Mouse (Mus musculus) left cerebral cortex, postnatal 4 days (tissue): Measurements from ENCODE around the gene Ttc7. TPM values are rescaled to one million over a fixed set of nuclear protein-coding genes. Genes with fewer than 3 reads are reported as not detected.
A peak's percentile ranks its signal among the peaks of the same experiment; 100 is the strongest.

Source experiments
- DNase-seq: peaks from one replicate; pipeline ENCODE4 v3.0.0-alpha.2; 2022
- intact Hi-C: fragments of 180-260 bp; cut with DNase I; formaldehyde crosslinking; loops from one replicate; pipeline ENCODE4 v1.15.1; 2025
- total RNA-seq, 2 experiments: library from RNA; stranded (reverse); gene quantifications; 2 replicates each; pipeline ENCODE4 v1.2.3; 2021

The Ttc7 gene
- total RNA-seq, 2 experiments from 2014 or later = 7.7 to 8.7 TPM

DNA sequence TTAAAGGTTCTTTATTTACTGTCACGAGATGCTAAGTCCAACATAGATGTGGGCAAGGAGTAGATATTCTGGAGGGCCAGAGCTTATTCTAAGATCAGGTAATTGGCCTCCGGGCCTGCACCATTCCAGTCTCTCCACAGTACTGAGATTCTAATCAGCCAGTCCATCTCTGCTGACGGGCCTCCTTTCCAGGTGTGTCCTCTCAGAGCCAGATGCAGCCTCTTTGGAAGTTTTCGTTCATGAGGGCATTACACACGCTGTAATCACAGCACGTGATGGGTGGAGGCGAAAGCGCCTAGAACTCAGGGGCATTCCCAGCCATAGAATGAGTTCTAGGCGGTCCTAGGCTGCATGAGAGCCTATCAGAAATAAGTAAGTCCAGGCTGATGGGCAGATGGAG lies 74.8 kb downstream of the Ttc7 start:
- intact Hi-C loops = no loop called here
- DNase-seq = no peak

DNA sequence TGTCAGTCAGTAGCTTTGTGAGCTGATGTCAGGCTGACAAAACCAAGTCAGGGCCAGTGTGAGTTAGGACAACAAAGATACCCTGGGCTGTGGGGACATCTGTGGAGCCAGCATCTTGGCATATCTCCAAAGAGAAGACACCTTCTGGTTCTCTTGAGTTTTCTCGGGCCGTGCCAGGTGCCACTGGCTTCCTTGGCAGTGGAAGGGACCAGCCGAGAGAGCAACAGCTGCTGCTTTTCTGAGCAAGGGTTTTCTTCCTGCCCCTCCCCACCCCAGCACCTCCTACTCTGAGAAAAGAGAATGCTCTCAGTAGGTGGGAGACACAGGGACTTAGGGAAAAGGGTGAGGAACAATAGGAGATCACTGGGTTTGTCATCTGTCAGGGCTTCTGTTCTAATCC lies 78.4 kb downstream of the Ttc7 start:
- DNase-seq = peak; percentile 83
- intact Hi-C loops = no loop called here

DNA sequence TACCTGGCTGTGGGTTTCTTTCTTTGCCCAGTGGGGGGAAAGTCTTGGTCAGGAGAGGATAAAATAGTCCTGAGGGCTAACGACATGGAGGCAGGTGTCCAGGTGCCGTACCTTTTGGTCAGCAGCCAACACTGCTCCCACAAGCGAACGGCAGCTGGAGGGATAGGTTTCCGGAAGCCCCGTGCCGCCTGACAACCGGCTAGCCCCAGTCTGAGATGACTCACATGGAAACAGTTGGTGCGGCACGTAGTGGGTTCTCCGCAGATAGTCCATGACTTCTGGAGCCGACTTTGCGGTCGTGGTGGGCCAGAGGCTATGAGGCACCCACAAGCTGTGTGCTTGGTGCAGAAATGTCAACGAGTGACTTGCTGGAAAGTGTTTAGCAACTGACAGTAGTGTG lies 81.4 kb downstream of the Ttc7 start:
- no peak for DNase-seq
- intact Hi-C loops = no loop called here

DNA sequence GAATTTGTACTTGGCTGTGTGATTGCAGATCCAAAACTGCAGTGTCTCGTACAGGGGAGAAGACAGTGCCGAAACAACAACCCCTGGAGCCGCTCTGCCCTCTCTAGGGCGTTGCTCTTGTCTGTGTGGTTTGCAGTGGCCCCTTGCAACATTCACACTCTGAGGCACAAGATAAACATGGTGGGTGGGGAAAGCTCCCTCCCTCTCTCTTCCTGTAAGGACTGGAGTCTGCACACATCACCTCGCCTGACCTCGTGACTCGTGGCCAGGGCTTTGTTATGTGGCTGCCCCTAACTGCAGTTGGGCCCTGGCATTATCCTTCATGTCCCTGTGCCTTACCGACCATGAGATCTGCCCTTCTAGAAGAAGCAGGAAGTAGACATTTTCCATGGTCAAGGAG lies 82.6 kb downstream of the Ttc7 start:
- intact Hi-C loops = no loop called here
- no peak for DNase-seq

DNA sequence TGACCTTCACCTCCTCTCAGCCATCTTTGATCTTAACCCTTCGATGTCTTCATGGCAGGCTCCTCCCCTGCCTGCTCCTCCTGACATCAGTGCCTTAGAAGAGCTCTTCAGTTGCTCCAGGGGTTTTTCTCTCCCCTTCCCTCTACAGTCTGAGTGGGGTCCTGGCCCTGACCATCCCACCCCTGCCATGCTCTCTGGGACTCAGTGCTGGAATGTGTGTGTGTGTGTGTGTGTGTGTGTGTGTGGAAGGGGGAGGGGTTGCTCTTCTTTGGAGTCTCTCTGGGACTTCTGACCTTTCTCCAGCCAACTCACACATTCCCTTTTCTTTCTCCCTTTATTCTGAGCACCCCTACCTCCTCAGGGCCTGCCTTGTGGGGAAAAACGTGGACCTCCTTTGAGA lies 83.8 kb downstream of the Ttc7 start:
- DNase-seq = no peak
- intact Hi-C loops = no loop called here

DNA sequence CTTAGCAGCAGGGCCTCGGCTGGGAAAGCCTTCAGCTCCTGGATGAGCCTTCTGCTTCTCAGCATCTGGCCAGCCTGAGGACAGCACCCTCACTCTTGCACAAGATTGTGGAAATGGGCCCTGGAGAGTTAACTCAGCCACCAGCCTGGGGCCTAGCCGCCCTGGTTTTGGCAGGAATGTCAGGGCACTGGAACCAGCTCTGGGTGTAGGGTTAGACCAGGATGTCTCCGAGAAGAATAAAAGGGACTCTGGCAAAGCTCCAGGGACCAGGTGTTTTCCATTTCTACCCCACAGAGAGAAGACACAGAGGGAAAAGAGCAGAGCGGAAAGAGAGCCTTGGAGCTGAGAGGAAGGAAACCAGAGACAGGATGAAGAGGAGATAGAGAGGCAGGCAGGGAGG lies 84.5 kb downstream of the Ttc7 start:
- intact Hi-C loops = no loop called here
- DNase-seq = no peak

DNA sequence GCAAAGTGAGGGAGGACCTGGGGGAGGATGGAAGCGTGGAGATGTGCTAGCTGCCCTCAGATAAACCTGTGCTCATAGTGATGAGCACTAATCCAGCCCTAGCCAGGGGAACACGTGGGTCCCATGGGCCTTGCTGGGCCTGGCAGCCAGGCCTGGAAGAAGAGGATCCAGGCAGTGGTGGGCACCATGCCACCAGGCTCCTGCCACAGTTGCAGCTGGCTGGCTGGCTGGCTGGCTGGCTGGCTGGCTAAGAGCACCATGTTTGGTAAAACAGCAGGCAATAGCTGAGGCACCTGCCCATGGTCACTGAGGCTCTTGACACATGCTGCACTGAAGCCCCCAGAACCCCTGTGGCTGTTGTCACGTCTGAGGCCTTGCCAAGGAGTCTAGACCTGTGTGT lies 85.0 kb downstream of the Ttc7 start:
- intact Hi-C loops = no loop called here
- peak; percentile 95 for DNase-seq

DNA sequence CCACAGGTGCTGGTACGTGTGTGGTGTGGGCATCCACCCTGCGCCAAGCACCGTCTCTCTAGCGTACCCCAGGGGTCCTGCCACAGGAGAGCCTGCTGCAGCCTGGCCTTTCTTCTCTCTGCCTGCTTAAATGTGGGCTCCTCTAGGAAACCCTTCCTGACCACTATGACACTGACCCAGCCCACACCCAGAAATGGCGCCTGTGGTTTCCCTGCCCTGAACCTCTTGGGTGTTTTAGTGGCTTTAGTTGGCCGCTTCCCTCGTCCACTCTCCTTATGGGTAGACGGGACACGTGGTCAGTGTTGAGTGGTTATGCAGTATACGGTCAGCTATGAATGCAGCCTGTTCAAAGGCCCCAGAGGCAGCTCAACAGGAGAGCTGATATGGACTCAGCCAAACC lies 85.8 kb downstream of the Ttc7 start:
- intact Hi-C loops = no loop called here
- DNase-seq = no peak

DNA sequence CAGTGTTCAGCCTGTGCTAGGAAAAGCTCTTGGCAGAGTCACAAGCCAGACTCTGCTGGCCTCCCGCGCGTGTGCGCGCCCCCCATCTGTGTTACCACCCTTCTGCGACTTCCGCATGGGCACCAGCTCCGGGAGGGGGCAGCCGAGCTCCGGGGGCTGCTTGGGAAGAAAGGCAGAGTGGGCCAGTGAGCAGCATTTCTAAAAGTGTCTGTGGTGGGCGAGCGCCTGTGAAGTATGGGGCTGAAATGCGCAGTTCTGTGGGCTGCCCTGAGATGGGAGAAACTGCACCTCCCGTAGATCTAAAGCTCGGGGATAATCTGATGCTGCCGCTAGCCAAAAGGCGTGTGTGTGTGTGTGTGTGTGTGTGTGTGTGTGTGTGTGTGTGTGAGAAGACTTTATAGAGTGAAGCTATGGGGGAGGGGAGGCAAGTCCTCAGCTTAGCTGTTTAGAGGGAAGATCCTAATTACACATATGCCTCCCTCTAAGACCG lies 86.6 kb downstream of the Ttc7 start:
- intact Hi-C loops = no loop called here
- no peak for DNase-seq

DNA sequence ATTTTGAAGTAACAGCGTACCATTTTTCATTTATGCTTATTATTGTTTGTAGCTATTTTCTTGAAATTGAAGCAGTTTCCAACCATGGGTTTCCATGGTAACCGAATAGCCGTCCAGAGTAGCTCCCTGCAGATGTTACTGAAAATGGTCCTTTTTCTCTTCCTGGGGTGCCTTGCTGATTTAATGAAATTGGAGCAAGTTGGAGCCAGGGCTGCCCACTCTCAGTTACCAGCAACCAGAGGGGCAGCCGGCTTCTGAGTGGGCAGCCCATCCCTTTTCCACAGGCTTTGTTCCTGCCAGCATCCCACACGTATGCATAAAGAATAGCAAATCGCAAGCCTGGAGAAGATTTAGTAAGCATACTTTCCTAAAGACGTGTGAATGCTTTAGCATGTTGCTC lies 89.5 kb downstream of the Ttc7 start:
- no peak for DNase-seq
- intact Hi-C loops = no loop called here

DNA sequence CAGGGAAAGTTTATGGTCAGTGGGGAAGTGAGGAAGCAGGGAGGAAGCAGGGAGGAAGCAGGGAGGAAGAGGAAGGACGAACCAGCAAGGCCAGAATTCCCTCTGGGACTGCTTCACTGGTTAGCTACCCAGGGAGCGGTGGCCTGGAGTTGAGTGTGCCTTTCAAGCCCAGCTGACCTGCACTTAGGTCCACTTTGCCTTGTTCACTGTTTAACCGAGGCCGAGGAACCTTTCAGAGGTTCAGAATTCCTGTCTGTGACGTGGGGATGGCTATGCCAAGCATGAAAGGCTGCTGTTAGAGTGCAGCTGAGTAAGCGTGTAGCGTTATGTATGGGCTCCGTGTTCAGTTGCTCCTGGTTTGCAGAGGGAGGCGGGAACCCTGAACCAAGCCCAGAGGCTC lies 90.6 kb downstream of the Ttc7 start:
- intact Hi-C loops = no loop called here
- no peak for DNase-seq

DNA sequence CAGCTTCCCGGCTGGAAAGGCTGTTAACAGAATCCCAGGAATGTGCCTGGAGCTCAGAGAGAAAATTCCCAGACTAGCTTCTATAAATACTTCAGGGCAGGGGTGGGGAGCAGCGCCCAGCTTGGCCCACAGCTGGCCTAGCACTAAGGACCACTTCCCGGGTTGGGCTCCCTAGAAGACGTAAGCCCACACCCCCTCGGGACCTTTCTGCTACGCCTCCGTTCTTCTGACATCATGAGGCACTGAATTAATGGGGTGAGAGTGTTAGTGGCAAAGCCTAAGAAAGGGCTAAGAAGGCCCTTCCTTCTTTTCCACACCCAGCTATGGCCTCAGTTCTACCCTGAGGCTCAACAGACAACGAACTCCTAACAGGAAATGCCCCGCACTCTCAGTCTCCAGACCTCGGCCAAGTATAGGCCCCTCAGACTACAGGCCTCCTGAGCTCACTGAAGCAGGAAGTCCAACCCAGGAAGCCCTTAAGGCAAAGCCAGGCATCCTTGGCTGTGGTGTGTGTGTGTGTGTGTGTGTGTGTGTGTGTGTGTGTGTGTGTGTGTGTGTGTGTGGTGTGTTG lies 93.3 kb downstream of the Ttc7 start:
- no peak for DNase-seq
- intact Hi-C loops = no loop called here

DNA sequence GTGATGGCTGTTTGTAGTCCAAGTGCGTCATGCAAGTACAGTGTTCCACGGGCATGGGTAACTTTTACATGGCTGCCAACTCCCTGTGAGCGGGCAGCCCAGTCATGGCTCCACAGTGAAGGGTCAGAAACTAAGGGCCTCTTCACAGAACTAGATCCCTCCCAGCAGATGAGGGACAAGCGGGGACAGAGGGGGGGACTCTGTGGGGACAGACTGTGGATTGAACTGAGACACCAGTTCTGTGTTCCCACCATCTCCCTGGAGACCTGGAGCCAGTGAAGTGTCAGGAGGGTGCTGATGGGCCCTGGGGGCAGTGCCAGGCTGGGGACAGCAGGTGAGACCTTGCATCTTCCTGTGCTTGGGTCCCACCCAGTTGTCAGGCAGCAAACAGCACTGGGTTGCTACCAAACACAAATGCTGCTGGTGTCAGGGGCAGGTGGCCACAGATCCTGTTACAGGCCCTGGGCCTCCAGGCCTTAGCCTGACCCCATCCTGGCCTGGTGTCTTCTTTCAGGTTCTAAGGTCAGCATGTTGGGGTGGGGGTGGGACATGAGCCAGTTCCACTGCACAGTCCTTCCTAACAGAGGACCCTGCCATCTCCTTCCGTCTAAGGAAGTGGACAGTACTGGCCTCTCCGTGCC lies 94.3 kb downstream of the Ttc7 start:
- intact Hi-C loops = no loop called here
- DNase-seq = no peak

DNA sequence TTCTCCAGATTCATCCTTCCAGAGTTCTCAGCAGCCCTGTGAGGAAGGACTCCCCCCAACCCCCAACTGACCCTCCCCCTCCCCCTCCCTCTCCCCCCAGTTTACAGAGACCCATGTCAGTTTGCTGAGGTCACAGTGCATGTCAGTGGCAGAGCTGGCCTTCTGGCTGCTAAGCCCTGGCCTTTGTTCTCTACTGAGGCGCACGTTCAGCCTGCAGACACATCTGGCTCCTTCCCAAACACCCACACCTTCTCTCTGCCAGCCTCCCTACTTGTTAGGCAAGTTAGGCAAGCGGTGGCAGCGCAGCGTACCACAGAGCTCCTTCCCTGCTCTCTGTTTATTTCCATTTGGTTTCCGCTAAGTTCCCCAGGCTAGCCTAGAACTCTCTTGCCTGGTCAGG lies 94.8 kb downstream of the Ttc7 start:
- DNase-seq = no peak
- intact Hi-C loops = no loop called here

DNA sequence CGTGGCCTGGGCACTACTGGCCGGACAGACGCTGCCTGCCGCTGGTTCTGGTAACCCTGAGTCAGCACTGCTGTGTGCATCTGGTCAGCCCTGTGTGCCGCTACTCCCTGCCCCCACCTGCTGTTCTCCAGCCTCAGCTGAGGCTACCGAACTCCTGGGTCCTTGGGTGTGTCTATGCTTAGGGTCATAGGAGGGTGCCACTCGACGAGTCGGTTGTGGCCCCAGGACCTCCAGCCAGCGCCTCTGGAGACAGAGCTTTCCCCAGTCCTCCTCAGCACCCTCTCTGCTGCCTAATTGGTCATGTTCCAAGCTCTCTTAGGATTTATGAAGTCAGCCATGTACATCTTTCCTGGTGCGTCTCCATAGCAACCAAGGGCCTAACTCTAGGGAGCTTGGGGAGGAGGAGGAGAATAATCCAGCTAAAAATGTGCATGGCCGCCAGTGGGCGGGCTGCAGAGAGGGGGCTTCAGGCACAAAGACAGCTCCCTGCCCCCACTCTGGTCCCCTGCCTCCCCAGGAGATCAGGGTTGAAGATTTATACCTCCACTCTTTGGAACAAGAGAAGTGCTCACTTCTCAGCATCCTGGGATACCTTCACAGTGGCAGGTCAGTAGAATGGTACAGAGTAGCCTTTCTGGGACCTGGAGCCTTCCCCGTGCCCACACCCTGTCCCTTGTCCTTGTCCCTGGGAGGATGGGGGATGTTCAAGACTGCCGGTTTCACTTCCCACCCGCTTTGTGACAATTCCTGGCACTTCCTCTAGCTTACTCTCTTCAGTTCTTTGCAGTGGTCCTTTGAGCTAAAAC lies 95.9 kb downstream of the Ttc7 start:
- peak; percentile 55 for DNase-seq
- intact Hi-C loops = no loop called here

DNA sequence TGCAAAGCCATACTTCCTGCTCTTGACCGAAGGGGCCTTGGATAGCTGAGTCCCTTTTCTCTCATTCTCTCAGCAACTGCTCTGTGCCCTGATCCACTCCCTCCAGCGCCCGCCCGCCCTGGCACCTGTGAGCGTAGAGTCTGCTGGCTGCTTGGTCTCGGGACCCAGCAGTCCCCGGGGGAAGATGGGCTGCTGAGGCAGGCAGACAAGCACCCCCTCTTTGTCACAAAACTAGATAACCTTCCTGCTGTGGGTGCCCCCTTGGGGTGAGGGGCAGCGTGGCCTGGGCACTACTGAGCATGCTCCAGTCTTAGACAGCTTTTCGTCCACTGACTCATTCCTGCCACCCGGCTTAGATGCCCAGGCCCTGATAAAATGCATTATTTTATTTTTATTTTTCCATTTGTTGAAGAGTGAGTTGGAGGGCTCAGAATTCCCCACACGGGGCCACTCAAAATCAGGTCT lies 96.5 kb downstream of the Ttc7 start:
- DNase-seq = no peak
- intact Hi-C loops = no loop called here

DNA sequence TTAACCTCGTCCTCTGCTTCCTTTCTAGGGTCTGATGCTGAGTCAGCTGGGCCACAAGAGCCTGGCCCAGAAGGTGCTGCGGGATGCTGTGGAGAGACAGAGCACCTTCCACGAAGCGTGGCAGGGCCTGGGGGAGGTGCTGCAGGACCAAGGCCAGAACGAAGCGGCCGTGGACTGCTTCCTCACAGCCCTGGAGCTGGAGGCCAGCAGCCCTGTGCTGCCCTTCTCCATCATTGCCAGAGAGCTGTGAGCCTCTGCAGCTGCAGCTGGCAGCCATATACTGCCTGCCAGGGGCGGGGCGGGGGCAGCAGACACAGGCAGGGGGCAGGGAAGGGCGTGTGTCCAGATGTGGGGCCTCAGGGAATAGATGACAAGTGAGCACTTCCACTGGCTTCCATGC lies 97.1 kb downstream of the Ttc7 start:
- DNase-seq = no peak
- intact Hi-C loops = no loop called here

DNA sequence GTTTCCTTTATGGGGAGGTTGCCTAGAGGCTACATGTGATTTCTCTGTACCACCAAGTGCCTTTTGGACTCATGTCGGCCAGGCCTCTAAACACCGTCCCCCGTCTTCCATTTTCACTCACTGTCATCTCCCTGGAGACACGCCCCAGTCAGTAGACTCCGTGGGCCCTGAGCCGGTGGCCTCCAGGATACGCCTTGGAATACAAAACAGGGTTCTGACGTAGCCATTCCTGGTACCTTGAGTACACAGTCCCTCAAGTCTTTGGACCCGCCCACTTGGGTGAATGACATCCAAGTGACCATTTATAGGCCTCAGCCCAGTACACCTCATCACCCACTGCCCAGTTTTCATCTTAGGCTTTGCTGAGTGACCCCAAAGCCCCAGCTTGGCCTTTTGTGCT lies 98.0 kb downstream of the Ttc7 start:
- DNase-seq = no peak

DNA sequence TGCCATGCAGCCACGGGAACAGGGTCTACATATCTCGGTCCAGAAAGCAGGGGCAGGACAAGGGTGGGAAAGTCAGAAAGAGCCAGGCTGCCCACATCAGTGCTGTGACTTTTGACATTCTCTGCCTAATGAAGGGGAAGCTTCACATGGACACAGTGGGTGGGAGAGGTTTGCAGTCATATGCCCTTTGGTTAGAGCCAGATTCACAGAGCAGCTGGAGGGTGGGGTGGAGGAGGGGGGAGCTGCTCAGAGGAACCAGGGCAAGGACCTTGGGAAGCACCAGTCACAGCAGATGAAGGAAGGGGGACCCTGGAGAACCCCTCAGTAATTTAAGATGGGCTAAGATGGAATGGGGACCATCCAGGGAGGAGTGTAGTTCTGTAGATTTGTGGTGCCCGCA lies 103.1 kb downstream of the Ttc7 start:
- DNase-seq = peak; percentile 53
- intact Hi-C loops = no loop called here

More for the DNA sequence above, 98.0 kb downstream of the Ttc7 start:
- intact Hi-C loops = no loop called here

DNA sequence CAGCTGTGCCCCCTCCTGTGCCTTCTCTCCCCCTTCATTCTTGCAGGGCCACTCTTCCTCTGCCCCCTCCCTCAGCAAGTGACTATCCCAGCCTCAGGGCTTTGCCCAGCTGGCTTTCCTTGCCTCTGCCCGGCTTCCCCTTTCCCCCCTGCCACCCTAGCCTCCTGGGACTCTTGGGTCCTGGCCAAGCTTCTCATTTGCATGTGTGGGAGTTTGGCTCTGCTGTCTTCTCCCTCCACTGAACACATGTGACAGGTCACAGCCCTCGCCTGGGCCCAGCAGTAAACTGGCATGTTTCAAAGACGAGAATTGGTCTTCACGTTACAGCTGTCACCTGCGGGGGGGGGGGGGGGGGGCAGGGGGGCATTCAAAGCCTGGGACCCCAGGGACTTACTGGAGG lies 104.4 kb downstream of the Ttc7 start:
- DNase-seq = peak; percentile 83
- intact Hi-C loops = no loop called here

DNA sequence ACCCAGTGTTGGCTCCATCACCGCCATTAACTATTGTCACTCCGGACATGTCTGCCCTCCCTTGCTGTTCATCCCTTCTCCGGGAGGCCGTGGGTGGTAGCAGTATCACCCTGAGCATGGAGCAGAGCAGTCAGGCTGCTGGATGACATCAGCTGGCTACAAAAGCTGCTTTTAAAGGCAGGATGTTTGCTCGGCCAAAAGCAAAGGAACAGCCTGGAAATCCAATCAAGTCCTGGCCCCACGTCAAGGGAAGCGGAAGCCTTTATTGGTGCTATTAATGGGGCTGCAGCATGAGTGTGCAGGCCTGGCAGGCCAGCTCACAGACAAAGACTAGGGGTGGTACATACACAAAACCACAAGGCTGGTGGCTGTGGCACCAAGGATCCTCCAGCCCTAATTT lies 108.6 kb downstream of the Ttc7 start:
- DNase-seq = no peak
- intact Hi-C loops = no loop called here

DNA sequence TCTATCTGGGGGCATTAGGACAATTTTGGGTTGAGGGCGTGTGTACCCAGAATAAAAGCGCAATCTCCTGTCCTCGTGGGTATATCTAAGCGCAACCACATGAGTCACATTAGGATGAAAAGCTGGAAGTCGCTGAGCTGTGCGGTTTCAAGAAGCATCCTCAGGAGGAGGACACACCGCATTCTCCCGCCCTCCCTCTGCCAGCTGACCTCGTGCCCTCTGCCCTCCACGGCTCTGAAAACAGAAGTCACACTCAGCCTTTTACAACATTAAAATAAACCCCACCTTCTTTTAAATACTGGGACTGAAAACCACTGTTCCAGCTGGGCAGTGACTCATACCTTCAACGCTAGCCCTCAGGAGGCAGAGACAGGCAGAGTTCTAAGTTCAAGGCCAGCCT lies 114.4 kb downstream of the Ttc7 start:
- intact Hi-C loops = no loop called here

More for the DNA sequence above, 114.4 kb downstream of the Ttc7 start:
- DNase-seq = no peak
